Mouse (Mus musculus) embryonic facial prominence, embryonic 14.5 days (tissue): Measurements from ENCODE around the gene Pramef25. TPM values are rescaled to one million over a fixed set of nuclear protein-coding genes. Genes with fewer than 3 reads are reported as not detected.
"Not testable (repeated sequence)": the region's sequence is repeated elsewhere in the genome, so short reads cannot be mapped to it uniquely, and the experiment has no call there.

ENCODE experiments used
- ATAC-seq: fragments of 200-750 bp; cut with Nextera tagmentation; 2 replicates; pipeline ENCODE4 v1.8.0; 2017; ENCODE audit warnings: low read depth, moderate number of reproducible peaks, moderate TSS enrichment
- DNase-seq: peaks from one replicate; pipeline ENCODE4 v3.0.0-alpha.2; 2015; ENCODE audit warnings: low spot score
- H3K27ac ChIP-seq: fragments of 300-500 bp; sonication (generic); replicated peaks from 2 replicates; pipeline ENCODE4 v1.5.1; 2014; ENCODE audit warnings: low read depth, mild to moderate bottlenecking, low read length, moderate library complexity
- H3K27me3 ChIP-seq: fragments of 300-500 bp; sonication (generic); replicated peaks from 2 replicates; pipeline ENCODE4 v1.6.1; 2014; ENCODE audit warnings: low read length; ENCODE audit not compliant: control insufficient read depth, insufficient read depth
- H3K36me3 ChIP-seq: fragments of 300-500 bp; sonication (generic); 2 replicates; pipeline ENCODE4 v1.6.1; 2014; ENCODE audit warnings: low read length, mixed read lengths; ENCODE audit not compliant: control insufficient read depth, insufficient read depth
- H3K4me1 ChIP-seq: fragments of 300-500 bp; sonication (generic); 2 replicates; pipeline ENCODE4 v1.6.1; 2014; ENCODE audit warnings: antibody characterized with exemption, low read length; ENCODE audit not compliant: control insufficient read depth, insufficient read depth
- H3K4me2 ChIP-seq: fragments of 300-500 bp; sonication (generic); 2 replicates; pipeline ENCODE4 v1.6.1; 2014; ENCODE audit warnings: low read depth, mild to moderate bottlenecking, low read length, moderate library complexity, mixed read lengths
- H3K4me3 ChIP-seq: fragments of 300-500 bp; sonication (generic); 2 replicates; pipeline ENCODE4 v1.5.1; 2014; ENCODE audit warnings: low read depth, mild to moderate bottlenecking, low read length
- H3K9ac ChIP-seq: fragments of 300-500 bp; sonication (generic); 2 replicates; pipeline ENCODE4 v1.6.1; 2014; ENCODE audit warnings: low read depth, mild to moderate bottlenecking, low read length, moderate library complexity, mixed read lengths
- H3K9me3 ChIP-seq: fragments of 300-500 bp; sonication (generic); 2 replicates; pipeline ENCODE4 v1.6.1; 2016; ENCODE audit warnings: low read length; ENCODE audit not compliant: control insufficient read depth
- WGBS: fragments of 180-500 bp; shearing (Covaris S2); extraction: QIAGEN DNeasy Blood & Tissue Kit; methylation state at CpG from one replicate; pipeline ENCODE4 v1.1.7; 2014; 5-methylcytosine and 5-hydroxymethylcytosine counted together
- polyA plus RNA-seq: library from polyadenylated mRNA; unstranded; fragments of >200 nt; fragmentation: Nextera tagmentation; extraction: Ambion mirVana; gene quantifications from 2 replicates; pipeline ENCODE4 v1.2.1, GENCODE M21; 2014

Gene Pramef25
- not detected in 2 replicates for polyA plus RNA-seq

DNA sequence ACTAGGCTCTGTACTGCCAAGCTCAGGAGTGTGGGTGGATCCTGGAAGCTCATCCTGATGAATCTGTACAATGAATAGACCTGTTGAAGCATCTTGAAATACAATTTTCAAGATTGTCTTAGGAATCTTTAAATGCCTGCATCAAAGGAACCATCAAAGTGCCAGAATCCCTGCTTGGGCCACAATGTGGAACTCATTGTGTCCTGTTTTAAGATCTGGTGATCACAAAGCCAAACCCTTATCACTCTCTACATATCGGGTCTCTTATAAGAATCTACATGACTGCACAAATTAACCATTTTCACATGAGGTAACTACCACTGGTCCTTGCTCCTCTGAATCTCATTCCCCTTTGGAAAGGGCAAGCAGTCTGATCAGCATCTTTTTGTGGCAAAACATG lies at the start of gene Pramef25:
Gene Pramef25 (minus strand): TSS at position 101 of the 400 bp plus-strand sequence.
- not testable (repeated sequence) for H3K27ac ChIP-seq, H3K4me2 ChIP-seq, H3K36me3 ChIP-seq, H3K27me3 ChIP-seq, ATAC-seq, H3K9ac ChIP-seq, H3K4me1 ChIP-seq, DNase-seq, H3K9me3 ChIP-seq, H3K4me3 ChIP-seq
- WGBS = 82% methylated on average over 1 of the region's 1 CpGs

DNA sequence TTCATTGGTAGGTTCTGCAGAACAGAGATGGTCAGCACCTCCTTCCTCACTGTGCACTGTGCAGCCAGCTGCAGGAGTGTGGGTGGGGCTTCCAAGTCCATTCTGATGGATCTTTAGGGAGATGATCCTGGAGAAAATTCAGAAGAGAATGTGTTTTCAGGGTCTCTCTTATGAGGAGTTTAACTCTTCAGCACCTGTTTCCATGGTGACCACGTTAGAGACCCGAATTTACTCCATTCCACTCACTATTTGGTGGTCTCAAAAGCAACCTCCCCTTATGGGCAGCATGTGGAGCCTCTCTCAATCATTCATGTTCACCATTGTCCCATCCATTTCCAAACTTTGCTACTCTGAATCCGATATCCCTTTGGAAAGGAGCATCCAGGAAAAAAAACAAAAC lies 43.5 kb upstream of the Pramef25 start, which contains the start of gene Pramef17:
Gene Pramef17 (minus strand): TSS at position 101 of the 400 bp plus-strand sequence.
- not testable (repeated sequence) for H3K27ac ChIP-seq, H3K36me3 ChIP-seq, ATAC-seq, H3K27me3 ChIP-seq, H3K4me1 ChIP-seq, H3K4me3 ChIP-seq, H3K9ac ChIP-seq, DNase-seq, H3K4me2 ChIP-seq, H3K9me3 ChIP-seq
- WGBS = 61% methylated on average over 3 of the region's 3 CpGs

DNA sequence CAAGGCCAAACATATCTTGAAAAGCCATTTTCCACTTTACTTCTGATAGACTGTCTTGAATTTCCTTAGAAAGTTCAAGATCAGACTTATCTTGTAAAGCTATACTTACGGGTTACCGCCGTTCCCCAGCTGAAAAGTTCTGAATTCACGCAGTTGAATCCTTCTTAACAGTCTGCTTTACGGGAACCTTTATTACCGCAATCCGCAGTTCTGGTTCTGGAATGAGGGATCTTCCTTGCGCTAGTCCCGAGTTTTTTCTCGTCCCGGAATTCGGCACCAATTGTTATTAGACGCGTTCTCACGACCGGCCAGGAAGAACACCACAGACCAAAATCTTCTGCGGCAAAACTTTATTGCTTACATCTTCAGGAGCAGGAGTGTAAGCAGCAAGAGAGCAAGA lies 37.3 kb upstream of the Pramef25 start:
- not testable (repeated sequence) for H3K9ac ChIP-seq, H3K27ac ChIP-seq, ATAC-seq, H3K36me3 ChIP-seq, H3K4me1 ChIP-seq, H3K27me3 ChIP-seq, H3K4me2 ChIP-seq, DNase-seq, H3K4me3 ChIP-seq, H3K9me3 ChIP-seq
- WGBS = 95% methylated on average over 11 of the region's 17 CpGs

DNA sequence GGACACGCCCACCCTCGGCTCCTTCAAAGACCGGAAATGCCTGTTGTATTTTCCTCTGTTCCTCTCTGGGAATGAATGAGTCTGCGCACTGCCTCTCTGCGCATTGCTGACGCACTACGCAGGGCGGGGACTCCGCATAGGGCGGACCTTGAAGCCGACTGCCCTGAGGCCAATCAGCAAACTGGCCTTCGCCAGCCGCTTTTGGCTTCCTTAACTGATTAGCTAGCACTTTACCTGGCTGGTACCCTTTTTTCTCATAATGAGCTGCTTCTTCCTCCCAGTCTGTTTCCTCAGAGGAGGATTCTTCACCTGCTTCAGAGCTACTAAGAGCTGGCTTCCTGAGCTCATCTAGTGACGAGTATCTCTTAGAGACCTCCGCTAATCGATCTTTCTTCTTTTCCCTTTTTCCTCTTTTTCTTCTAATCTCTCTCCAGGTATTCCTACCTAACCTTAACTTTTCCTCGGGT lies 36.7 kb upstream of the Pramef25 start:
- 96% methylated on average over 7 of the region's 17 CpGs for WGBS
- H3K9ac ChIP-seq, H3K4me2 ChIP-seq, H3K27ac ChIP-seq, H3K4me3 ChIP-seq, H3K4me1 ChIP-seq, H3K27me3 ChIP-seq, H3K36me3 ChIP-seq, H3K9me3 ChIP-seq, DNase-seq, ATAC-seq: not testable (repeated sequence)

DNA sequence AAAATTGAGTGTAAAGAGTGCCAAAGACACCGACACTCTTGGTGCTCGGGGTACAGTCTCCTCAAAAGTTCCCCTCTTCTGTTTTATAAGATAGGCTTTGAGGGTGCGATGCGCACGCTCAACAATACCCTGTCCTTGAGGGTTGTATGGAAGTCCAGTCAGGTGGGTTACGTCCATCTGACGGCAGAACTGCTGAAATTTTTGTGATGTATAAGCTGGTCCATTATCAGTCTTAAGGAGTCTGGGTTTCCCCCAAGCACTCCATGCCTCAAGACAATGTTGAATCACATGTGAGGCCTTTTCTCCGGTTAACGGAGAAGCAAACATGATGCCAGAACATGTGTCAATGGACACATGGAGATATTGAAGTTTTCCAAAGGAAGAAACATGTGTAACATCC lies 34.9 kb upstream of the Pramef25 start:
- not testable (repeated sequence) for H3K27ac ChIP-seq, ATAC-seq, H3K4me3 ChIP-seq, H3K4me2 ChIP-seq, H3K36me3 ChIP-seq, H3K4me1 ChIP-seq, H3K27me3 ChIP-seq, H3K9me3 ChIP-seq, DNase-seq, H3K9ac ChIP-seq
- 94% methylated on average over 2 of the region's 9 CpGs for WGBS

DNA sequence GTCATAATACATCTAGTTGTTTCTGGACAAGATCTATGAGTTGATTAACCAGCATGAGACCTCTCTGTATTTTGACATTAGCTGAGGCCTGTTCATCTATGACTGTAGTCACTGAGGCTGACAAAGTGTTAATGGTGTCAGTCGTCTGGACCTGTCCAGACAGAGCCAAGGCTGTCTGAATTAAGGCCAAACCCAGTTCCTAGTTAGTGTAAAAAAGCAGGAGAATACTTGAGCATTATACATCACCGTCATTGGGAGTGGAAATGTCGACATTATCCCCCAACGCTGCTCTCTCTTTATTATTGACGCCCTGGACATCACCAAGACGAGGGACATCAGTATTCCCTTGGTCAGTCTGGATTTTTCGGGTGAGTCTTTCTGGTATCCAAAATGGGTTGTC lies 34.3 kb upstream of the Pramef25 start:
- no CpG with 5 or more reads among the region's 7 CpGs for WGBS
- not testable (repeated sequence) for H3K27me3 ChIP-seq, H3K9me3 ChIP-seq, H3K36me3 ChIP-seq, H3K27ac ChIP-seq, H3K9ac ChIP-seq, H3K4me2 ChIP-seq, H3K4me1 ChIP-seq, DNase-seq, H3K4me3 ChIP-seq, ATAC-seq

DNA sequence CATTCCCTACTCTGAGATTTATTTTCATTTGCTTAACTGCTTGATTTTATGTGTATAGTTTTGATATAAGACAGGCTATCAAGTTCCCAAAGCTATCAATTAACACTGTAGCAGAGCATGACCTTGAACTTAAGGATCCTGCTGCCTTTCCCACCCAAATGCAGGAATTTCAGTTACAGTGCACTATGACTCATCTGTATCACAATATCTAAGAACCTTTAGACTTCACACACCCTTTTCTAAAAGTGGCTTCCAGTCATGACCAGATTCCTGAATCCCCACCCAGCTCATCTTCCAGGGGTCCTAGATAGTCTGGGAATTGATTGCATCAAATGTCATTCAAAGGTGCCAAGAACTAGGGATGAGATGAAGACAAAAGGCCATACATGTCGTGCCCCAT lies 32.6 kb upstream of the Pramef25 start:
- H3K36me3 ChIP-seq, H3K9me3 ChIP-seq, H3K4me2 ChIP-seq, ATAC-seq, H3K27ac ChIP-seq, DNase-seq, H3K27me3 ChIP-seq, H3K4me3 ChIP-seq, H3K4me1 ChIP-seq, H3K9ac ChIP-seq: not testable (repeated sequence)
- WGBS = no CpG with 5 or more reads among the region's 1 CpGs

DNA sequence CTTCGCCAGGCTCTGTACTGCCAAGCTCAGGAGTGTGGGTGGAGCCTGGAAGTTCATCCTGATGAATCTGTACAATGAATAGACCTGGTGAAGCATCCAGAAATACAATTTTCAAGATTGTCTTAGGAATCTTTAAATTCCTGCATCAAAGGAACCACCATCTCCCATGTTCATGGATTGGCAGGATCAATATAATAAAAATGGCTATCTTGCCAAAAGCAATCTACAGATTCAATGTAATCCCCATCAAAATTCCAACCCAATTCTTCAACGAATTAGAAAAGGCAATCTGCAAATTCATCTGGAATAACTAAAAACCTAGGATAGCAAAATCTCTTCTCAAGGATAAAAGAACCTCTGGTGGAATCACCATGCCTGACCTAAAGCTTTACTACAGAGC lies 16.0 kb upstream of the Pramef25 start, which contains the start of gene Gm13101:
Gene Gm13101 (minus strand): TSS at position 101 of the 400 bp plus-strand sequence.
- WGBS = 39% methylated on average over 2 of the region's 2 CpGs
- H3K27ac ChIP-seq, H3K4me2 ChIP-seq, H3K36me3 ChIP-seq, H3K9me3 ChIP-seq, H3K27me3 ChIP-seq, DNase-seq, ATAC-seq, H3K4me1 ChIP-seq, H3K4me3 ChIP-seq, H3K9ac ChIP-seq: not testable (repeated sequence)

DNA sequence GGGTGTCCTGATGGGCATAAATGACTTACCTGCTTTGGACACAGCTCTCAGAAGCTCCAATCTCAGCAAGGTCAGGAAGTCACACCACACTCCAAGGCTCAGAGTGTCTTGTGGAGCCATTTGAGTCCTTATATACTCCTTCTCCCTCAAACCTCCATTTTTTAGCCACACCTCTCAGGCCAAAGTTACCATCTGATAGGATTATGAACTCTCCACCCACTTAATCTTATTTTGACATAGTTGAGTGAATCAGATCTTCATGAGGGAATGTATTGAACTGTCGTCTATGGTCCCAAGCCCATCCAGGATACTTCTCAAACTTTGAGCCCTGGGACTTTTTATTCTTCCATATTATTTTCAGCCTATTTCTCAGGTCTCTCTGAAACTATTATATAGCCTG lies 50.5 kb downstream of the Pramef25 start, which contains the start of gene Pramef6:
Gene Pramef6 (minus strand): TSS at position 101 of the 400 bp plus-strand sequence.
- H3K9ac ChIP-seq, ATAC-seq, H3K4me2 ChIP-seq, H3K9me3 ChIP-seq, H3K27me3 ChIP-seq, H3K4me1 ChIP-seq, H3K4me3 ChIP-seq, H3K27ac ChIP-seq, DNase-seq, H3K36me3 ChIP-seq: not testable (repeated sequence)
- 84% methylated on average over 1 of the region's 1 CpGs for WGBS
